Mouse (Mus musculus) monocyte, adult 5-6 weeks (primary cell): Measurements from ENCODE around the gene Olfr1509. TPM values are rescaled to one million over a fixed set of nuclear protein-coding genes. Genes with fewer than 3 reads are reported as not detected.
A peak's percentile ranks its signal among the peaks of the same experiment; 100 is the strongest.
"Not testable (repeated sequence)": the region's sequence is repeated elsewhere in the genome, so short reads cannot be mapped to it uniquely, and the experiment has no call there.

Experiments
- ATAC-seq: fragments of 153-309, 156-312 bp; replicated peaks from 2 replicates; pipeline ENCODE4 v1.8.0; 2017; ENCODE audit warnings: mild to moderate bottlenecking; ENCODE audit not compliant: low TSS enrichment, insufficient number of reproducible peaks, severe bottlenecking, poor library complexity, low FRiP score
- total RNA-seq: library from RNA; stranded (forward); fragments of 200-1000, 200-491, 200-594 nt; gene quantifications from 3 replicates; pipeline ENCODE4 v1.2.3, GENCODE M21; 2017

Gene Olfr1509
- not detected in 3 replicates for total RNA-seq

DNA sequence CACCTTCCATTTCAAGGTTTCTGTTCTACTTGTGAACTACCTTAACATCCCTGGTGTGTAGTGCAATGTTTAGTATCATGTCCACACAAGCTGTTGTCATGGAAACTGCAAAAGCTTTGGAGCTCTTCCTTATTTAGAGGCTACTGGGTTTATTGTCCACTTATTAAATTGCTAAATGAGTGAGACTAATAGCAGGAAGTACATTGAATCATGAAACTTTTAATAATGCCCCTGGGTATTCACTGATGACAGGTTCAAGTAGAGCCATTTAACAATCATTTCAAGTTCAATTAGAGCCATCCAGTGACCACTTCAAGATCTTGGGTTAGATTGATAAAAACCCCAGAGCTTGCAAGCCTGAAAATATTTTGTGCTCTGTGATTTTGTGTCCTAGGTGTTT, at the start of gene Olfr1509:
Gene Olfr1509 (plus strand): TSS at position 301 of the 400 bp plus-strand sequence.
- no peak for ATAC-seq

DNA sequence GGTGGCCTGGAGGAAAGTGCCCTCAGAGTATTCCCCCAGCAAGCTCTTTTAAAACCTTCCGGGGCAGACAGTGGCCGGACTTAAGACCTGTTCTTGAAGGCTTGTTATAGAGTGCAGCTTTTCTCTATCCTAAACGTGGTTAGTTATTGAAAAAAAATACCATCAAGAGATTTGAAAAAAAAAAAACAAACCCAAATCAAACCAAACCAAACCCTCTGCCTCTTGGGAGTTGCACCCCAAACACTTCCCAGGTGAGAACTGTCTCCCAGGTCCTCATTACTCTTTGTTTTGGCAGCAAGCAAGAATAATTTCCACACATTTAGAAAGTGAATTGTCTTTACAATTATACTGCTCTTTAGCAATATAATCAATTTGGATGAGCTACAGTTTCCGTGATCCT, 45.5 kb upstream of the Olfr1509 start, which contains the start of gene Olfr1511:
Gene Olfr1511 (minus strand): TSS at position 101 of the 400 bp plus-strand sequence.
- no peak for ATAC-seq

DNA sequence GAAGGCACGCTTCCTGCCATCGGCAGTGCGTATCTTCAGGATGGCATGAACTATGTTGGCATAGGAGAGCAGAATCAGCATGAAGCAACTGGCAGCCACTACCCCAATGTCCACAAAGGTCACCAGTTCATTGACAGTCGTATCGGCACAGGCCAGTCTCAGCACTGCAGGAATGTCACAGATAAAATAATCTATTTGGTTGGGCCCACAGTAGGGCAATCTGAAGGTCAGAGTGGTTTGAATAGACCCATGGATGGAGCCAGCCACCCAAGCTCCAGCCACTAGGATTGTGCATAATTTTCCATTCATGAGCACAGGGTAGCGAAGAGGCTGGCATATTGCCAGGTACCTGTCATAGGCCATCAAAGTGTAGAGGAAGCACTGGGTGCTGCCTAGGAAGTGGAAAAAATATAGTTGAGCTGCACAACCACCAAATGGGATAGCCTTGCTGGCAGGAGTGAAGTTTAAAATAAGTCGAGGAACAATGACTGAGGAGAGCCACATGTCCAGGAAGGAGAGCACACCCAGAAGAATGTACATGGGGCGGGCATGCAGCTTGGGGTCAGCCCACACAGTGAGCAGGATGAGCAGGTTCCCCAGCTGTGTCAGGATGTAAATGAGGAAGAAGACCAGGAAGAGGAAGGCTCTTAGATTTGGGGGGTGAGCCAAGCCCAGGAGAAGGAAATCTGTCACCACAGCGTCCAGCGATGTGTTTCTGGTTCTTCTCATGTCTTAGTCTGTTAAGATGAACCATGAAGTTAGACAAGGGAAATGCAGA, 32.5 kb upstream of the Olfr1509 start:
- not testable (repeated sequence) for ATAC-seq

DNA sequence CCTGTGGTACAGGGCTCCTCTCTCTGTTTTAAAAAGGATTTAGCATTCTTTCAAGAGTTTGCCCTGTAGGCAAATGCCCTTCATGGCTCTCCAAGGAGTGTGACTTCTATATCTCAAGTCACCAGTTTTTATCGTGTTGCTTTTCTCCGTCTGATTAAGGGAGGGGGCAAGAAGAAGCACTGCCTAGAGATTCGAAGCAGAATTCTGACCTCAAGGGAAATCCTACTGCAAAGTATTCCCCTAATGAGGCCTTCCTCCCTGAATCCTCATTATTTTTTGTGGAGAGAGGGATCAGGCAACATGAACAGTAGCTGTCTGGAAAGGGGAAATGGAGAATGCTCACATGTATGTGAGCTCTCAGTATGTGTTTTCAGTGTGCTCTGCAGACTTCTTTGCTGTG, 28.5 kb upstream of the Olfr1509 start, which contains the start of gene Olfr1510:
Gene Olfr1510 (minus strand): TSS at position 101 of the 400 bp plus-strand sequence.
- ATAC-seq = no peak

DNA sequence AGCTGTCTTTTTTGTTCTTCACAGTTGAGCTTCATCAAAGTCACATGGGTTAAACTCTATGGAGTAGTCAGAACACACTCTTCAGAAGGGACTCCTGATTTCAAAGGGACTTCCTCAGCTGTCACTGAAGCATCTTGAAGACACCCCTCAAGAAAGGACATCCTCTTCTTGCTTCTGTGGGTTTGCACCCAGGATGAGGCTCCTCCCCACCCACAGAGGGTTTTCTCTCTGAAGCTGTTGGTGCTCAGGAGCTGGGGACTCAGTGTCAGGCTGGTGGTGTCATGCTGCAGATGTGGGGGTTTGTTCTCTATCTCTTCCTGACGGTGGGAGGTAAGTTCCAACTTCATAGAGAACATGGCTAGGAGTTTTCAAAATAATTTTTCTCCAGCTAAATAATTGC, 15.1 kb upstream of the Olfr1509 start:
- ATAC-seq = no peak

DNA sequence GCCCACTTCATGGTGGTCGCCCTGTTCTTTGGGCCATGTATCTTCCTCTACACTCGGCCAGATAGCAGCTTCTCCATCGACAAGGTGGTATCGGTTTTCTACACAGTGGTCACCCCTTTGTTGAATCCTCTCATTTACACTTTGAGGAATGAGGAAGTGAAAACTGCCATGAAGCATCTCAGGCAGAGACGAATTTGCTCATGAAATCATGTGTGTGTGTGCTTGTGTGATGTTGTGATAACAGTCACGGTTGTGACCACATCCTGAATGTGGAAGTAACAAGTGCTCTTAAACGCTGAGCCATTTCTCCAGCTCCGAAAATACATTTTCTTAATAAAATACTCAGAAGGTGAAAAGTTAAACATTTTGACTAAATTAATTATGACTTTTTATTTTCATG, 8.3 kb downstream of the Olfr1509 start:
- peak; percentile 66; the same call in 1 of the 2 replicates for ATAC-seq

DNA sequence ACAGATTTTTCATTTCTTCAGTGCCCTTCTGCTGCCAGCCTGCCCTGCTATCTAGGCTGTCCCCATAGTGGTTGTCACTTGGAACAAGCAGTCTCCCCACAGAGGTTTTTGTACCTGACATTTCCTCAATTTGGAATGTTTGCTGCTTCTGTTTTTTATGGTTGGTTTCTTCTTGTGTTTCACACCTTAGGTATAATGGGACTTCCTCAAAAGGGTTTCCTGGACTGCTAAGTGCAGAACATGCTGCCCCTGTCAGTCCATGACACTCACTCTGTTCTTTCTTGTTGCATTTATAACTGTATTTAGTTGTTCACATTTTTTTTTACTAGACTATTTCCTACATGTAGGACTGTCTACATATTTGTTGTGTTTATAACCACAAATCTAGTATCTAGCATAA, 19.1 kb downstream of the Olfr1509 start:
- ATAC-seq = no peak

DNA sequence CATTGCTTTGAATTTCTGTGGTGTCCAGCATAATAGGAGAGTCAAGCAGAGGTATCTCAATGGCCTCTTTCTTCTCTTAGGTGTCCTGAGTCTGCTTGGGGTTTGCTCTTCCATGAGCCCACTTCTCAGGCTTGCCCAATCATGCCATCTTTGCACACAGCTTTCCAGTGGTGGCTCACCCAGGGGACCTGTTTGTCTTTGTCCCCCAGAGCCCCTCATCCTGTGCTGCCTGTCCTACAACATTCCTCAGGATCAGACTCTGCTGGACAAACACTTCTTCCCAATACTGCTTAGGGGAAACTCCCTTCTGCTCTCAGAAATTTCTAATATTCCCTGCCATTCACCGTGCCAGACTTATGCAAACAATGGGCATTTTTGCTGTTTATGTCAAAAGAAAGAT, 22.9 kb downstream of the Olfr1509 start:
- no peak for ATAC-seq

DNA sequence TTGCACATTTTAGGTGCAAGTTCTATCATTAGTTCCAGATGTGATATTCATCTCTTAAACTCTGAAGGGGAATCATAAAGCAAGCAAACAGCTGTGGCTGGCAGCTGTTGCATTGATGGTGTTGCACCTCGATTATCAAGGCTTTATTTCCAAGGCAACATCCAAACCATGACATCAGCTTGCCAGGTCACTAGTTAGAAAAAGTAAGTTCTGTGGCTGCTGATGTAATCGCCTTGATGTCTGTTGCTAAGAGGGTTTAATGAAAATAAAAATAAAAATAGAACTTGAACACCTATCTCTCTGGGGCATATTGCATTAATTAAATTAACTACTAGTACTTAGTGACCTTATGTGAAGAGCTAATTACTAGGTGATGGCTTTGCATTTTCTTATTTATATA, 24.6 kb downstream of the Olfr1509 start, which contains the start of gene Olfr1508:
Gene Olfr1508 (minus strand): TSS at position 101 of the 400 bp plus-strand sequence.
- ATAC-seq = no peak

DNA sequence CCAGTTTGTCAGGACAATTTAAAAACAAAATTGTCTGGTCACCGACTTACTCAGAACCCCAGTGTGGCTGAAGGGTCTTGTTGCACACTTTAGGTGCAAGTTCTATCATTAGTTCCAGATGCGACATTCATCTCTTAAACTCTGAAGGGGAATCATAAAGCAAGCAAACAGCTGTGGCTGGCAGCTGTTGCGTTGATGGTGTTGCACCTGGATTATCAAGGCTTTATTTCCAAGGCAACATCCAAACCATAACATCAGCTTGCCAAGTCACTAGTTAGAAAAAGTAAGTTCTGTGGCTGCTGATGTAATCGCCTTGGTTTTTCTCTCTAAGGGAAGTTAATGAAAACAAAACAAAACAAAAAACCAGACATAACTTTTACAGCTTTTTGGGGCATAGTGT, 52.7 kb downstream of the Olfr1509 start, which contains the start of gene Olfr1507:
Gene Olfr1507 (minus strand): TSS at position 234 of the 400 bp plus-strand sequence.
- ATAC-seq = no peak

Other genes starting within 250 kb of the Olfr1509 start
- gene Supt16, start 245.6 kb upstream of the Olfr1509 start, total RNA-seq = 96.8 to 144 TPM (median 108 TPM) in 3 replicates
- 105 to 153 TPM (median 127 TPM) in 3 replicates for gene Chd8, start 185.2 kb upstream of the Olfr1509 start, total RNA-seq
- gene Tox4, start 163.8 kb upstream of the Olfr1509 start, total RNA-seq = 56.9 to 65.9 TPM (median 65.4 TPM) in 3 replicates
- gene Rab2b, start 163.4 kb upstream of the Olfr1509 start, total RNA-seq = 5.4 to 14.8 TPM (median 12.5 TPM) in 3 replicates
- 31.5 to 70.4 TPM (median 65.5 TPM) in 3 replicates for gene Mettl3, start 137.9 kb upstream of the Olfr1509 start, total RNA-seq
- gene Sall2, start 114.2 kb upstream of the Olfr1509 start, total RNA-seq = 0.39 to 0.48 TPM in 2 of 3 replicates, not detected in the other
- gene Olfr1513, start 86.6 kb upstream of the Olfr1509 start, total RNA-seq = not detected in 3 replicates
- gene Olfr1512, start 63.8 kb upstream of the Olfr1509 start, total RNA-seq = not detected in 3 replicates
- gene Olfr1511, start 45.6 kb upstream of the Olfr1509 start, total RNA-seq = not detected in 3 replicates
- not detected in 3 replicates for gene Olfr1510, start 28.6 kb upstream of the Olfr1509 start, total RNA-seq
- gene Olfr1508, start 24.5 kb downstream of the Olfr1509 start, total RNA-seq = not detected in 3 replicates
- gene Olfr1507, start 52.8 kb downstream of the Olfr1509 start, total RNA-seq = not detected in 3 replicates